Mouse (Mus musculus): ENCODE data around the gene Hist1h2ad. TPM values are rescaled to one million over a fixed set of nuclear protein-coding genes. Genes with fewer than 3 reads are reported as not detected.
A peak's percentile ranks its signal among the peaks of the same experiment; 100 is the strongest.
"Not testable (repeated sequence)": the region's sequence is repeated elsewhere in the genome, so short reads cannot be mapped to it uniquely, and the experiment has no call there.

The Hist1h2ad gene
- total RNA-seq, 2 experiments from 2014 or later: 2.4 to 4.8 TPM

GRCm38 (mm10) chr13:23581408-23582218 is 7.4 kb downstream of the Hist1h2ad start, which contains the start of gene Hist1h4d:
Gene Hist1h4d (plus strand): TSS chr13:23581598.
- intact Hi-C loops (cut with DNase I): loop anchor here (5.0 kb wide), 3 partner anchors 49 to 171 kb away; partner anchors contain the start of genes Hist1h2ab, Hist1h2af, Hist1h3b and Hist1h4h

DNA sequence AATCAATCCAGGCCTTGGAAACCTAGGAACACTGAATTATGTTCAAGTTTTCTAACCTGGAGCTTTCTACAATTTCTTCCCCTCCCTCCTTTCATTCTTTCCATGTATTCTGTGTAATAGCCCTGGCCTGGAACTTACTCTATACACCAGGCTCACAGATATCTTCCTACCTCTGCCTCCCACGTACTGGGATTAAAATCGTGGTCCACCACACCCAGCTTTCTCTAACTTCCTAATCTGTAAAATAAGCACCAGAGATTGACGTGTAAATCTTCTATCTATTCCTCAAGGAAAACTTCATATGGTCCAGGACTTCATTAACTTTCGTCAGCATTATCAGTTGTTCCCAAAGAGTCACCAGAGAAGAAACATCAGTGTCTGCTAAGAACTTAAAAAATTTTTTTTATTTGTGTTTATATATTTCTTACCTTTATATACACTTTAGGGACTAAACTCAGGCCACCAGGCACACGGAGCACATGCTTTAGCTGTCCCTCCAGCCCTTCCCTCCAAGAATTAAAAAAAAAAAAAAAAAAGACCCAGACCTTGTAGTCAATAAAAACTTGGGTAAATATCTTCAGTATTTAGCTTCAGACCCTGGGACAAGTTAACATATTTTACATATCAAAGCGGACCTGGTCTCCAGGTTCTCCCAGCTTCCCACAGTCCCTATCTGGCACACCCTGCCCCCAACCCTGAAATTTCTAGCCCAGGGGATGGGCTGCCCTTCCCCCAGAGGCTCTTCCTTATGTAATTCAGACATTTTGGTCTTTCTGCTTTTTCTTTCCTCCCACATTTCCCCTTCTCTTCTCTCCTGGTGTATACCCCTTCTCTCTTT is 8.3 kb downstream of the Hist1h2ad start:
- intact Hi-C loops (cut with DNase I): loop anchor here (5.0 kb wide), 3 partner anchors 50 to 170 kb away; partner anchors contain the start of genes Hist1h2ab, Hist1h2af, Hist1h3b and Hist1h4h
- no peak for DNase-seq (ENCODE audit: low spot score)

More at GRCm38 (mm10) chr13:23581408-23582218, 7.4 kb downstream of the Hist1h2ad start, which contains the start of gene Hist1h4d:
- DNase-seq (ENCODE audit: low spot score): peak; percentile 97

- intact Hi-C loops (cut with DNase I): loop anchor here (5.0 kb wide), 3 partner anchors 51 to 169 kb away; partner anchors contain the start of genes Hist1h2ab, Hist1h2af, Hist1h3b and Hist1h4h
- no peak for DNase-seq (ENCODE audit: low spot score)
These were observed 9.3 kb downstream of the Hist1h2ad start for GRCm38 (mm10) chr13:23583387-23584068.

GRCm38 (mm10) chr13:23584331-23584730 is 10.2 kb downstream of the Hist1h2ad start:
- intact Hi-C loops (cut with DNase I): loop anchor here (5.0 kb wide), 3 partner anchors 52 to 168 kb away; partner anchors contain the start of genes Hist1h2ab, Hist1h2af, Hist1h3b and Hist1h4h
- no peak for DNase-seq (ENCODE audit: low spot score)

- DNase-seq (ENCODE audit: low spot score): peak; percentile 50
- intact Hi-C loops (cut with DNase I): loop anchor here (1.0 to 5.0 kb wide), 3 partner anchors 36 to 1828 kb away; partner anchors contain the start of genes Hist1h2ag, Hist1h2be, Hist1h2bj and Hist1h4i
These were observed 10.9 kb downstream of the Hist1h2ad start for GRCm38 (mm10) chr13:23585029-23585441.

DNA sequence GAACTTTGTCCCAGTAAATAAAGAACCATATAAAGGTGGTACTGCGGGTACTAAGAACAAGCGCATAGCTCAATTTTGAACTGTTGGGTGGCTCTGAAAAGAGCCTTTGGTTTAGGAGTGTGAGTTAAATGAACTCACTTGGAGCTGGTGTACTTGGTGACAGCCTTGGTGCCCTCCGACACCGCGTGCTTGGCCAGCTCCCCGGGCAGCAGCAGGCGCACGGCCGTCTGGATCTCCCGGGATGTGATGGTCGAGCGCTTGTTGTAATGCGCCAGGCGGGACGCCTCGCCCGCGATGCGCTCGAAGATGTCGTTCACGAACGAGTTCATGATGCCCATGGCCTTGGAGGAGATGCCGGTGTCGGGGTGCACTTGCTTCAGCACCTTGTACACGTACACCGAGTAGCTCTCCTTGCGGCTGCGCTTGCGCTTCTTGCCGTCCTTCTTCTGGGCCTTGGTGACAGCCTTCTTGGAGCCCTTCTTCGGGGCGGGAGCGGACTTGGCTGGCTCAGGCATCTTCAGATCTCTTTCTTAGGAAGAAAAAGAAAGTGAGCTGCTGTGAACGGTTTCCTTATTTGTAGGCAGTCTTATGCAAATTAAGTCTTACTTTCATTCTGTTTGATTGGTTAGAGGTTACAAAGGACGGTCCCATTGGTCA is 11.4 kb downstream of the Hist1h2ad start:
- intact Hi-C loops (cut with DNase I): loop anchor here (1.0 to 5.0 kb wide), 3 partner anchors 36 to 1828 kb away; partner anchors contain the start of genes Hist1h2ag, Hist1h2be, Hist1h2bj and Hist1h4i
- DNase-seq (ENCODE audit: low spot score): peak; percentile 66

DNA sequence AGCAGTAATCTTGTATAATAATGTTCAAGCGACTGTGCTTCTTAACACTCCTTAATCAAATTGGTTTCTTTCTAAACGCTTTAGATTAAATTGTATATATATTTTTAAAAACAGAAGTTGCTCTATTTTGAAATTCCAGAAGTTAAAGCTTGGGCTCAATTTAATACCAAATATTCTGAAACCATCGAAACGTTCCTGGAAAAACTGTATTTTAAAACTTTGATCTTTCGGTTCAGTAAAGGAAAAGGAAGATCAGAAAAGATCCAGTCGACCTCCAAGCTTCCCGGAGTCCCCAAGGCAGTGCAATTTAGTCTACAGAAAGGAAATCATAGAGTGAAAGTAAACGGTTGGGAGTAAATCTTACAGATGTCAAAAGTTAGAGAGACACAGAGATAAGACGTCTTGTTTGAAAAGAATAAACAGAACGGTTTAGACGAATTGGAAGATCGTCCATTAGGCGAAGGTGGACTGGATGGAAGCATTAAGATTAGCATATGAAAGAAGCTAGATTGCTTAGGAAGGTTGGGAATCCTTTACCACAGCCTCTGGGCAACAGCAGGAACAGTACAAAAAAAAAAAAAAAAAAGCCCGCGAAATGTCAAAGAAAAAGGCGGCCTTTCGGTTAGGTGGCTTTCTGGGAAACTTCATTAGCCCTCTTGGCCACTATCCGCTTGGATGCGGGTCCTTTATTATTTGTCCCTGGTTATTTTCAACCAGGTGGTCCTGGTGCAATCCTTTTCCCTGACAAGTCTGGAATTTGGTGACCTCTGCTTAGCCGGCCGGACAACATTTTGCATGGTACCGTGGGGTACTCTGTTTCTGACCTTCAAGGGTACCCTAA is 12.1 kb downstream of the Hist1h2ad start:
- intact Hi-C loops (cut with DNase I): loop anchor here (5.0 kb wide), 2 partner anchors 1544 to 1829 kb away; partner anchors contain the start of genes Hist1h2ag, Hist1h2bj and Hist1h4i

GRCm38 (mm10) chr13:23586940-23587225 is 12.7 kb downstream of the Hist1h2ad start:
- intact Hi-C loops (cut with DNase I): loop anchor here (5.0 kb wide), 2 partner anchors 1545 to 1830 kb away; partner anchors contain the start of genes Hist1h2ag, Hist1h2bj and Hist1h4i
- no peak for DNase-seq (ENCODE audit: low spot score)

More for the DNA sequence above, 12.1 kb downstream of the Hist1h2ad start:
- no peak for DNase-seq (ENCODE audit: low spot score)

DNA sequence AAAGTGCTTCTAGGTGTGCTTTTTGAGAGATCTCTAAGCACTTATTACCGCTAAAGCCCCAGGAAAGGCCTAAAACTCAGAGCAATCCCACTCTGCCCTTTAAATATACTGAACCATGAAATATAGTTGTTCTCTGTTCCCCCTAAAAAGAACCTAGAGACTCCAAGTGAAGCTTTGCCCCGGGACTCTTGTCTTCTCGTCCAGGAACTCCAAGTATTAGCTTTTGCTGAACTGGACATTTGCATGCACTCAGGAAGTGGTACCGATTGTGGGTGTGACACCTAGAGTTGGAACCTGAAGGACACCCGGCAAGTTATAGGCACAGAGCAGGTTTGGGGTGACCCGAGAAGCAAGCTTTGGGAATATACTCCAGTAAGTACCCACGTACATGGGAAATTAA is 17.0 kb downstream of the Hist1h2ad start:
- DNase-seq (ENCODE audit: low spot score): no peak
- intact Hi-C loops (cut with DNase I): no loop called here

GRCm38 (mm10) chr13:23591886-23592285 is 17.7 kb downstream of the Hist1h2ad start:
- DNase-seq (ENCODE audit: low spot score); intact Hi-C loops (cut with DNase I): not testable (repeated sequence)

- intact Hi-C loops (cut with DNase I): no loop called here
These were observed 18.4 kb downstream of the Hist1h2ad start for GRCm38 (mm10) chr13:23592614-23593013.

GRCm38 (mm10) chr13:23593051-23593770 is 19.0 kb downstream of the Hist1h2ad start:
- DNase-seq (ENCODE audit: low spot score): no peak
- intact Hi-C loops (cut with DNase I): no loop called here

More at GRCm38 (mm10) chr13:23592614-23593013, 18.4 kb downstream of the Hist1h2ad start:
- DNase-seq (ENCODE audit: low spot score): no peak

- no peak for DNase-seq (ENCODE audit: low spot score)
- intact Hi-C loops (cut with DNase I): loop anchor here (5.0 kb wide), 1 partner anchor 68 kb away; no protein-coding TSS in a partner anchor
These were observed 21.0 kb downstream of the Hist1h2ad start for GRCm38 (mm10) chr13:23595185-23595584.

GRCm38 (mm10) chr13:23595622-23596372 is 21.6 kb downstream of the Hist1h2ad start:
- intact Hi-C loops (cut with DNase I): loop anchor here (2.0 to 5.0 kb wide), 2 partner anchors 68 to 171 kb away; no protein-coding TSS in a partner anchor
- no peak for DNase-seq (ENCODE audit: low spot score)

- peak; percentile 25 for DNase-seq (ENCODE audit: low spot score)
- intact Hi-C loops (cut with DNase I): loop anchor here (2.0 to 5.0 kb wide), 2 partner anchors 71 to 173 kb away; no protein-coding TSS in a partner anchor
These were observed 23.8 kb downstream of the Hist1h2ad start for GRCm38 (mm10) chr13:23597957-23598356.

DNA sequence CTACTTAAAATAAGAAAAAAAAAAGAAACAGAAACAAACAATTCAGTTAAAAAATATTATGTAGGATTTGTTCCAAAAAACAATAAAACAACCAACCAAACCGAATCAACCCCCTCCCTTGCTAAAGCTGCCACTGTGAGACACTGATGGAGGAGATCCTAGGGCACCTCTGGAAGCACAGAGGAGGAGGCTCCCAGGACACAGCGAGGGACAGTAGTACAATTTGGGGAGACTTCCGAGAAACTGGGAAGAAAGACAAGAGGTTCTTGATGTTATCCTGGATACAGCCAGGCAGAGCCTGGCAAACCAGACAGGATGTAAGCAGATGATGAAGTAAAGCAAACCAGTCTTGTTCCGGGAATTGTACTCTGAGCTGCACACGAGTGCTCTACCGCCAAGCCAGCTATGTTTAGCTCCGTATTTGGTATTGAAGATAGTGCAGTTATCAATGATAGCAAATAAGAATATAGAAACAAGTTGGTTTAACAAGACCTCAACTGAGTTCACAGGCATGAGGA is 29.1 kb downstream of the Hist1h2ad start:
- intact Hi-C loops (cut with DNase I): no loop called here
- no peak for DNase-seq (ENCODE audit: low spot score)

All from heart, postnatal 25 days (tissue).